ENCODE assay signal across 12 mouse cellular contexts in genomic region chr12:65428214-65428981, GRCm38 (mm10).
A peak's percentile ranks its signal among the peaks of the same experiment; 100 is the strongest.
DNase-seq lines count a peak whose midpoint lies in the region; ATAC-seq and TF ChIP-seq lines count a peak whose summit lies in the region.
"Had no signal": no experiment of that assay in that cellular context is flagged by ENCODE, and none has a peak within 500 bp of the region (broad histone marks: within the 10 kb centered on the region; RNA-seq: fewer than 3 reads in every experiment).

No protein-coding gene starts in this region.

- peak; percentile 7 for DNase-seq in kidney, postnatal 0 days (ENCODE audit: low spot score)
- no peak for DNase-seq in kidney, postnatal 4 days
- DNase-seq in retina, embryonic 14.5 days (ENCODE audit: low spot score): peak; percentile 38
- no peak for DNase-seq in lung, postnatal 4 days
- no peak for DNase-seq in gastrocnemius, postnatal 14 days
- DNase-seq: cerebellum, postnatal 14 days; gastrocnemius, adult 2 months; lung, postnatal 10 days had no signal

- H3K27ac ChIP-seq in kidney, postnatal 0 days: no peak overlapping the region
- H3K27ac ChIP-seq in forebrain, embryonic 13.5 days: no peak overlapping the region
- no peak overlapping the region for H3K27ac ChIP-seq in limb, embryonic 12.5 days
- H3K27ac ChIP-seq: gastrocnemius, adult 2 months; stomach, embryonic 15.5 days had no signal

- 60% methylated on average over 23 of the region's 23 CpGs for WGBS in kidney, postnatal 0 days
- 40% methylated on average over 23 of the region's 23 CpGs for WGBS in forebrain, embryonic 13.5 days
- WGBS in limb, embryonic 12.5 days: 34% methylated on average over 23 of the region's 23 CpGs

- intact Hi-C loops in gastrocnemius, postnatal 14 days (cut with DNase I; ENCODE audit: low total_unique reads): no loop called here

- no peak overlapping the region for H3K4me2 ChIP-seq in kidney, postnatal 0 days (ENCODE audit: low read length)
- H3K4me2 ChIP-seq in forebrain, embryonic 13.5 days: peak overlapping the region; percentile 29
- H3K4me2 ChIP-seq in limb, embryonic 12.5 days: peak overlapping the region; percentile 43
- H3K4me2 ChIP-seq: stomach, embryonic 15.5 days had no signal

- no peak for TF ChIP-seq CTCF in kidney, postnatal 0 days (IDR thresholded peaks at IDR 0.05; ENCODE audit: low read depth)

- H3K9ac ChIP-seq in kidney, postnatal 0 days (ENCODE audit: low read depth, low read length): no peak overlapping the region
- H3K9ac ChIP-seq in forebrain, embryonic 13.5 days: no peak overlapping the region
- no peak overlapping the region for H3K9ac ChIP-seq in limb, embryonic 12.5 days (replicated peaks)
- H3K9ac ChIP-seq: stomach, embryonic 15.5 days had no signal

- H3K4me1 ChIP-seq in kidney, postnatal 0 days (replicated peaks; ENCODE audit: insufficient read depth, low read length): no peaks in the 10 kb centered on the region
- H3K4me1 ChIP-seq in forebrain, embryonic 13.5 days: 0 out of 2 replicates have a peak, but pooled peaks cover 8% of the 10 kb centered on the region
- H3K4me1 ChIP-seq in limb, embryonic 12.5 days (replicated peaks): 0 out of 2 replicates have a peak, but pooled peaks cover 4% of the 10 kb centered on the region
- H3K4me1 ChIP-seq: stomach, embryonic 15.5 days had no signal

- H3K36me3 ChIP-seq in kidney, postnatal 0 days (ENCODE audit: insufficient read depth, low read length): no peaks in the 10 kb centered on the region
- no peaks in the 10 kb centered on the region for H3K36me3 ChIP-seq in forebrain, embryonic 13.5 days (ENCODE audit: poor library complexity, severe bottlenecking)
- H3K36me3 ChIP-seq in limb, embryonic 12.5 days: no peaks in the 10 kb centered on the region
- H3K36me3 ChIP-seq: stomach, embryonic 15.5 days had no signal

- no peak for ATAC-seq in kidney, postnatal 0 days (replicated peaks; ENCODE audit: low FRiP score, low read depth)
- no peak for ATAC-seq in forebrain, embryonic 13.5 days
- no peak; the same call in 1 of the 2 replicates for ATAC-seq in limb, embryonic 12.5 days (ENCODE audit: insufficient number of reproducible peaks, insufficient read depth, low FRiP score, low TSS enrichment, low read depth)
- ATAC-seq in erythroblast, adult 5-6 weeks (replicated peaks; ENCODE audit: low FRiP score, poor library complexity, severe bottlenecking): no peak

- no peaks in the 10 kb centered on the region for H3K27me3 ChIP-seq in kidney, postnatal 0 days (ENCODE audit: insufficient read depth, low read length)
- no peaks in the 10 kb centered on the region for H3K27me3 ChIP-seq in forebrain, embryonic 13.5 days
- no peaks in the 10 kb centered on the region for H3K27me3 ChIP-seq in limb, embryonic 12.5 days
- H3K27me3 ChIP-seq: stomach, embryonic 15.5 days had no signal

- no peaks in the 10 kb centered on the region for H3K9me3 ChIP-seq in kidney, postnatal 0 days (replicated peaks; ENCODE audit: low read length)
- H3K9me3 ChIP-seq in forebrain, embryonic 13.5 days (replicated peaks): no peaks in the 10 kb centered on the region
- no peaks in the 10 kb centered on the region for H3K9me3 ChIP-seq in limb, embryonic 12.5 days
- H3K9me3 ChIP-seq: stomach, embryonic 15.5 days had no signal

- H3K4me3 ChIP-seq in kidney, postnatal 0 days (replicated peaks; ENCODE audit: low read depth, low read length): no peak overlapping the region
- H3K4me3 ChIP-seq in forebrain, embryonic 13.5 days: no peak overlapping the region
- 0 out of 2 replicates have a peak overlapping the region, but pooled peaks have one; percentile 7 for H3K4me3 ChIP-seq in limb, embryonic 12.5 days (replicated peaks)
- H3K4me3 ChIP-seq: gastrocnemius, adult 2 months; stomach, embryonic 15.5 days had no signal

Comparison
In these comparisons a context has a peak if more than half of its experiments do, and no peak if none do; other contexts are left out.
1. DNase-seq: peak in kidney, postnatal 0 days (single experiment) and retina, embryonic 14.5 days (single experiment); none in kidney, postnatal 4 days (0 of 2), lung, postnatal 4 days (0 of 2) and gastrocnemius, postnatal 14 days (single experiment).